In the genomic region with DNA sequence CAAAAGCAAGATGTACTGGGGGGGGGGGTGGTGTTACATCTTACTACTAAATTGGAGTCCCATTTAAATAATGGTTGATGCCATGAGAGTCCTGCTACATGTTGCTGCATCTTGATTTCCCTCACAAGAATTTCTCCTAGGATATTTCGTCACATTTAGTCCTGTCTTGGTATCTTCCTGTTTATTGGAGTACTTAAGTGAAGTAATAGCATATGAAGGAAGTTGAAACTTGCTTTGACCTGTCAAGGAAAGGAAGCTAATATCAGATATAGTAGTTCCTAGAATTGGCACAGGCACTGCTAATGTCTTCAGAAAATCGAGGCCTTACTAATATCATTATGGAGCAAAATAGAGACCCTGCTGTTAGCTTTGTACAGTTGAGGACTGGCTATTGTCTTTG, we compare ENCODE assay signal across 16 mouse cellular contexts.
"Had no signal": no experiment of that assay in that cellular context is flagged by ENCODE, and none has a peak within 500 bp of the region (broad histone marks: within the 10 kb centered on the region; RNA-seq: fewer than 3 reads in every experiment).

No protein-coding gene starts in this region.

- H3K4me1 ChIP-seq: neural tube, embryonic 13.5 days; neural tube, embryonic 15.5 days; stomach, embryonic 15.5 days had no signal

- H3K27me3 ChIP-seq: neural tube, embryonic 13.5 days; neural tube, embryonic 15.5 days; stomach, embryonic 15.5 days had no signal

- H3K9me3 ChIP-seq: neural tube, embryonic 13.5 days; neural tube, embryonic 15.5 days; stomach, embryonic 15.5 days had no signal

- DNase-seq: retina, postnatal 1 day; right cerebral cortex, adult 18-20 months; right cerebral cortex, postnatal 14 days; right cerebral cortex, postnatal 25 days; right cerebral cortex, postnatal 4 days; spleen, adult 18-20 months; thymus, adult 18-20 months; thymus, adult 2 months; thymus, postnatal 14 days; thymus, postnatal 25 days; thymus, postnatal 36 days; thymus, postnatal 4 days had no signal

- H3K9ac ChIP-seq: neural tube, embryonic 13.5 days; neural tube, embryonic 15.5 days; stomach, embryonic 15.5 days had no signal

- H3K4me3 ChIP-seq: neural tube, embryonic 13.5 days; neural tube, embryonic 15.5 days; stomach, embryonic 15.5 days had no signal

- H3K36me3 ChIP-seq: neural tube, embryonic 13.5 days; neural tube, embryonic 15.5 days; stomach, embryonic 15.5 days had no signal

- H3K27ac ChIP-seq: neural tube, embryonic 13.5 days; neural tube, embryonic 15.5 days; stomach, embryonic 15.5 days; stomach, postnatal 0 days had no signal

- H3K4me2 ChIP-seq: neural tube, embryonic 13.5 days; neural tube, embryonic 15.5 days; stomach, embryonic 15.5 days had no signal
